Mouse (Mus musculus) cerebellum, postnatal 14 days (tissue): Measurements from ENCODE around the gene Troap.

Experiments used
- DNase-seq, 2 experiments: peaks; one replicate each; pipeline ENCODE4 v3.0.0; 2021; ENCODE audit warnings: mixed read lengths in 2 of 2

Gene Troap

DNA sequence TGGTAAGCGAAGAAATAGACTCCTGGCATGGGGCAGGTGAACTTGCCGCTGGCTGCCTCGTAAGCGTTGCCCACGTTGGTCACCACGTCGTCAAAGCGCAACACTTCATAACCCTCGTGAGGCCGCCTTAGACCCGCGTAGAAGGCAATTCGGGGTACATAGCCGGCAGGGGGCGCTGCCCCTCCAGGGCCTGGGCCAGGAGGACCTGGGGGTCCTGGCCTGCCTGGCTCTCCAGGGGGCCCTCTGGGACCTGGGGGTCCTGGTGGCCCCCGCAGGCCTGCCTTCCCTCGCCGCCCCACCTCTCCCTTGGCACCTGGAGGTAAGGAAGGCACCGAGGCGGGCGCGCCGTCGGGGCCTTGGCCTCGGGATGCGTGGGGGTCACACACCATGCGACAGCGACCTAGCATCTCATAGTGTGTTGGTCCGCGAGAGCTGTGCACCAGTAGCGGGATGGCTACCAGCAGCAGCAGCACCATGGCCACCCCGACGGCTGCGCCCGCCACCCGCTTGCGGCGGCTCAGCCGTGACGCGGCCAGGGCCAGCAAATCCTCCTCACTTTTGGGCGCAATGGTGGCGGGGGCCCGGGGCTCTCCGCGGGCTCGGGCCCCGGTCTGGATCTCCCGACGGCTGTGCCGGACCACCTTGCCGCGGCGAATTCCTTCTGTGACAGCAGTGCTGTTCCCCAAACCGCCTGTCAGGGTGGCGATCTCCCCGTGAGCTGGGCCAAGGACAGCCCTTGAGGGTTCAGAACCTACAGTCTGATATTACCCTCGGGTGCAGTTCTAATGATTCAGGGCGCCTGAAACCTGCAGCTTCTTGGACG, 13.1 kb downstream of the Troap start, which contains the start of gene C1ql4:
Gene C1ql4, minus strand, starts transcription at position 565 of the 823 bp plus-strand sequence.
- peak in 1 of 2 experiments; percentile 48 for DNase-seq

DNA sequence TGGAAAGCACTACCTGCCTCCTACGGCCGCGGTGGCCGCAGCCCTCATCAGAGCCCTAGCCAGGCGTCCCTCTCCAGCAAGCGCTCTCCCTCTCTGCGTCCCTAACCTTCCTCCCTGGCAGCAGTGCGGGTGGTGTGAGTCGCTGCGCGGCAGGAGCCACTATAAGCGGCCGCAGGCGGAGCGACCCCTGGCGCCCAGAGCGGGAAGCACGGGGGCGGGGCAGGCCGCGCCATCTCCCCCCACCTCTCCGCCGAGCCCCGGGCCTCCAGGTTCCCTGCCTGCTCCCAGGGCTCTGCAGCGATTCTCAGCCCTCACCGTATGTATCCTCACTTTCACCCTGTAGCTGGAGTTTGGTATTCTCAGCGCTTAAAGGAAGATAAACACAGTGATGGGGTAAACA, 13.9 kb downstream of the Troap start:
- DNase-seq = peak; percentile 80 to 89

DNA sequence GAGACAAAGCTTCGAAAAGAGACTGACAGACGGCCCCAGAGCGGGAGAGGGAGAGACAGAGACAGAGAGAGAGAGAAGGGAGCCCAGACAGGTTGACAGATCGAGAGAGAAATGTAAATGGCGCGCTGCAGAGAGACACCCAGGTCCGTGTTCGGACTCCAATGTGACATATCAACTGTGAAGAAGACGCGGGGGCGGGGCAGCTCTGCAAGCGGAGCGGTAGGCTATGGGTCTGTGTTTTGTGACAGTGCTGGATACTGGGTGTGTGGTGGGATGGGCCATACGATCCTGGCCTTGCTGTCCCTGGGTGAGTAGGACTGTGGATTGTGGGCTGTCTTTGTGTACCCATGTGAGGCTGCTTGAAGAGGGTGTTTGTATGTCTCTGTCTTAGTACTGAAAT, 14.7 kb downstream of the Troap start:
- no peak for DNase-seq

DNA sequence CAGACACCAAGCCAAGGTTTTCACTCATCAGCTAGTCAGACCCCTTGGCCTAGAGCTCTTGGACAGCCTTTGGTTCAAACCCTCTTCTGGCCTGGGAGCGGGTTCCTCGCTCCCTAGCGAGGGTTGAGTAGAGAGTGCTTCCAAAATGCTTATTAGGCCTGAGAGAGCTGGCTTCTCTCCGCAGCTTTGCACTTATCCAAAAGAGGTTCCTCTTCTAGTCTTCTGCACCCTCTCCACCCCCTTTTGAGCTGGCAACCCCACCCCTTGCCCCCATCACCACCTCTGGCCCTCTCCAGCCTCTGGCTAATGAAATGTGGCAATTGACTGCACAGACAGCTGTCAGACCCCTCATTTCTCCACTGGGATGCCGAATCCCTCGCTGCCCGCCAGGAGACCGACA, 18.5 kb downstream of the Troap start, which contains the start of gene Dnajc22:
Gene Dnajc22, plus strand, starts transcription at position 301 of the 400 bp plus-strand sequence.
- DNase-seq = no peak

DNA sequence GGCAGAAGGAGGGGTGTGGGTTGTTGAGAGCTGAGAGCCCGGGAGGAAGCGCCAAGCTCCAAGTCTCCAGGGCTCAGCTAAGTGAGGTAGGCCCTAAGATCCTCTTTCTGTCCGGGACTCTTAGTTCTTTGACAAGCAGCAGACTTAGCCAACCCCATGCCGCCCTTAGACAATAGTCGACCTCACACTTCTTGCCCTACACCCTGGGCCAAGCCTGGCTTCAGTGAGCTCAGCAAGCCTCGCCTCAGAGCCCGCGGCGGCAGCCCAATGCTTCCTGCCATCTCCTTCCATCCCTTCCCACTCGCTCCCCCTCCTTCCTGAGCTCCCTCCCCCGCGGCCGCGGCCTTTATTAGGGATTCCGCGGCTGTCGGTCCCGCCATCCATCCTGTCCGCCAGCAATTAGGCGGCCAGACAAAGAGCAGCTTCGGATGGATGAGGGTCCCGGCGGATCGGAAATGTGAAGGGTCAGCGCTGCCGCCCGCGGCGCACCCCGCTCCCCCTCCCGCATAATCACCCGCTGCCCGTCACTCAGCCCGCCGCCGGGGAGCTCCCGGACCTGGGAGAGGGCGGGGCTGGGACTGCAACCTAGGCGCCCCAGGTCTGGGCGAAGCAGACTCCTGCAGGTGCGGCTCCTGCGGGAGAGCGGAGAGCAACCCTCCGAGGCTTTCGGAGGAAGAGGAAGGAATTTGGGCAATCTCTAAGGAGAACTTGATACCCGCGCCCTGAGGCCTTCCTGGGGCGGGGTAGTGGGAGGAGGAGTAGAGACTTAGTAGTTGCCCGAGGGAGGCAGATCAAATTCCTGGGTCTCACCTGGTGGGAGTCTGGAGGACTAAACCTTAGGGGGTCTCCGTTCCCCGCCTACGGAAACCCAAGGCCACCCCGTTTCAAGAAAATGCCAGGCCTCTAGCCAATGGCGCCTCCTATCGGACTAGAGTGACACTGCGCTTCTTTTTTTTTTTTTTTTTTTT, 19.2 kb downstream of the Troap start:
- peak; percentile 45 to 59 for DNase-seq

DNA sequence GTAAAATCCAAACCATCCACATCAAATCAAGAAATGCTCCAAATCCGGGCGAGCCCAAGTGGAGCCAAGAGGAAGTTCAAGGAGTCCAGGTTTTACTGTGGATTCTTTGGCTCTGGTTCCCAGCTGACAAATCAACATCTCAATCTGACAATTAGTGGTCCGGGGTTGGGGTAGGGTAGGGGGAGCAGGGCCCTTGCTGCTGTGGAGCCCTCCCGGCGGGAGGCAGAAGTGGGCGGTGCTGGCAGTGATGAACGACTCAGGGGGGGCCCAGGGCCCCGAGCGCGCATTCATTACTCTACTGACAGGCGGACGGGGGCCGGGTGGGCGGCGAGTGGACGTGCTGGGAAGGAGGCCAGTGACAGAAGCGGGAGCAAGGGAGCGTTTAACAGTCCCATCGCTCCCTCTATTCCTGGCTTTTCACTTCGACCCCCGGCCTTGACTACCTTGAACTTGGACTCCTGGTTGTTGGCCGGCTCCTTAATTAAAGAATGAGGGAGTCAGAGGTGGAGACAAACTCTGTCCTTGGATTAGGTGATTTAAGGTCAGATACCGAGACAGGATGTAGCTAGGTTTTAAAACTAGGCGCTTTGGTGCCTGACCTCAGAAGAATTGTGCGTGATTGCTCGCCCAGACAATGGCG, 20.4 kb downstream of the Troap start:
- peak in 1 of 2 experiments; percentile 44 for DNase-seq

DNA sequence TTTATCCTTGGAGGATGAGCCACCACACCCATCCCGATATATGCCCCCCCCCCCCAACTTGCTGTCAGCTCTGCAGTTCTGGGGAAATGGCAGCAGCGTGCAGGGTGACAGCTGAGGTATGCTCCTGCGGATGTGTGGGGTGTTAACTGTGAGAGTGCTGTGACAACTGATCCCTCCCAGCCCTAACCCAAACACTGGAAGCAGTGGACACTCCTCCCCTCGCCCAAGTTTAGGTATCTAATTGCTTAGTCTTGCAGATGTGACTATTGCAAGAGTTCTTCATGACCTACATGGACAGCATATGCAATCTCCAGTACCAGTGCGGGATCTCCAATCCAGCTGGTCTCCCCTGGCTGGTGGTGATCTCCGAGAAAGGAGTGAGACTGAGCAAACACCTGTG, 21.0 kb downstream of the Troap start:
- DNase-seq = no peak

DNA sequence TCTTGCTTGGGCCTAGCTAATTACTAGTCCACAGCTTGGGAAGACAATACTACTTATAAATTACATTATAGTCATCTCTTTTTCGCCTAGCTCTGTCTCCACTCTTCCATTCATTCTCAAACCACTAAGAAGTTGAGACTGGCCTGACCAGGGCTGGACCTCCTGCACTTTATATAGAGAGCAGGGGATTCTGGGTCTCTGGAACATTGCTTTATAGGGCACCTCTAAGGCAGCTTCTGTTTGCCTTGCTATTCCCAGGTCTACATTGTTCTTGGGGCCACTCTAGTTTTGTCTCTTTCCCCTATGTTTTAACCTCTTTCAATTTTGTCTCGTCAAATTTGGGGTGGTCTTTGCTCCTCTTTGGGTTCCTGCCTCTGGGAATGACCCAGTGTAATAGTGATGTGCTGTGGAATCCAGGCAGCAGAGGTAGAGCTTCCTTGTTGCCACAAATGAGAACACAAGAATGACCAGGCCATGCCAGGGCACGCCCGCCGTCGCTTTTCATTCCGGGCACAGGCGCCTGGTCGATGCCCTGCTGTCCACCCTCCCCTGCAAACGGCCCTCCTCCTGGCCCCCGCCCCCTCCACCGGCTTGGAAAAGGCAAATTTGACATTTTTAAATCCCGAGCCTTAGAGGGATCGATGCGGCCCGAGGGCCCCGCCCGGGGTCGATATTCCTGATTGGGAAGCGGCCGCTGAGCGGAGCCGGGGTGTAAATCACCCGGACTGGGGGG, 21.9 kb downstream of the Troap start:
- DNase-seq = no peak

DNA sequence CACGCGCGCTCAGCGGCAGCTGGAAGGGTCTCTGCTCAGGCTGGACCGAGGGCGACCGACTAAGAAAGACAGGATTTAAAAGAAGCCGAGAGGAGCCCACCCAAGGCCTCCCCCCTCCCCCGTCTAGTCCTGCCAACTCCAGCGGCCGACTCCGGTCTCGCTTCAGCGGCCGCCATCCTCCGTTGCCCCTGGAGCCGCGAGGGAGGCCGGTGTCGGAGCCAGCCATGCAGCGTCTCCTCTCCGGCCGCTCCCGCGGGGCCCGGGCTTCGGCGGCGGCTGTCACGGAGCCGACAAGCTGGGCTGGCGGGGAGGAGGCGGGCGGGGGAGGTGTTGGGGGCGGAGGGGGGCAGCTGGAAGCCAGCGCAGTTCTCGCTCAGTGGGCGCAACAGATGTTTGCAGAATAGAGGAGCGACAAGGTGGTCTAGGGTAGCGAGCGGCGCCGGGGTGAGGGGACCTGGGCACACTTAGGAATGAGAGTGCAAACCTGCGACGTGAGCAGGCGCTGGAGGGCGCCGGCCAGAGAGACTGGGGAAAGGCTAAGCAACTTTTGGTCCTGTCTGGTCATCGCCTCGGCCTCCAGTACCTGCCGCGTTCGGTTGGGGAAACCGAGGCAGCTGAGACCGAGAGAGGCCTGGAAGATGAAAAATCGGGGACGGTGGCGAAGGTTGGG, 22.6 kb downstream of the Troap start:
- DNase-seq = peak in 1 of 2 experiments; percentile 39

DNA sequence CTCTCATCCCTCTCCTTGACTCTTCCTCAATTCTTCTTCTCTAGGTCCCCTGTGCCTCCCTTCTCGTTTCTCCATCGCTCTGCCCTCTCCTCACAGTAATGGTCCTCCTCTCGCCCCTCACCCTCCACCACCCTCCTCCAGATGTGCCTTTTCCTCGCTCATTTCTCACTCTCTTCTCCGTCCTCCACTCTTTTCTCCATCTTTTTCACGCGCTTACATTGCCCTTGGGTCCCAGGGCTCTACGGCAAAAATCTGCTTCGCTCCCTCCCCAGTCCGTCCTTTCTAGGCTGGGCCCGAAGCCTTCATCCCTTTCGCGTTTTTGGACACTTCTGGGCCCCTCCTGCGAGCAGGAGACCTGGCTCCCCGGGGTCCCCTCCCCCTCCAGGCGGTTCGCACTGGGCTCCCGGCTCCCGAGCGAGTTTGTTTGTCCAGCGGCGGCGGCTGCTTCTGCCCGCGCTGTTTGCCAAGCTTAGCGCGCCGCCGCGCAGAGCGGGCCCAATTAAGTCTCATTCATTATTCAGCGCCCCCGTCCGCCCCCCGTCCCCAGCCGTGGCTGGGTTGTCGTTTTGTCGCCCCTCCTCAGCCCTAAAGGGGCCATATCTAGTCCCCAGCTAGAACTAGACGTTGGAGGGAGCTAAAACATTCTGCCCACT, 23.6 kb downstream of the Troap start:
- no peak for DNase-seq

DNA sequence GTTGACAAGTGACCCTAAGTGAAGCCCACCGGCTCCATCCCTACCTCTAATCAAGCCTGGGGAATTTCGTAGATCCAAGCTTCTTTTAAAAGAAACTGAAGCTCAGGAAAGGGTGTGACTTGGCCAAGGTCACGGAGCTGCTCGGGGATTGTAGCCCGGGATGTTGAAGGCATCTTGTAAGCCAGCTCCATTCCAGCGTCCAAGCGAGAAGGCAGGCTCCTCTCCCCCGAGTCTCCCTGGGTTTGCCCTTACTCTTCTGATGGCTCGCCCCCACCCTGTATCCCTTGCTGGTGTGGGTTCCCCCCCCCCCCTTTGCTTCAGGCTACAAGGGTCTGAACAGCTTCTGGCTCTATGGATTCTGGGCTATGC, 24.1 kb downstream of the Troap start:
- DNase-seq = no peak

DNA sequence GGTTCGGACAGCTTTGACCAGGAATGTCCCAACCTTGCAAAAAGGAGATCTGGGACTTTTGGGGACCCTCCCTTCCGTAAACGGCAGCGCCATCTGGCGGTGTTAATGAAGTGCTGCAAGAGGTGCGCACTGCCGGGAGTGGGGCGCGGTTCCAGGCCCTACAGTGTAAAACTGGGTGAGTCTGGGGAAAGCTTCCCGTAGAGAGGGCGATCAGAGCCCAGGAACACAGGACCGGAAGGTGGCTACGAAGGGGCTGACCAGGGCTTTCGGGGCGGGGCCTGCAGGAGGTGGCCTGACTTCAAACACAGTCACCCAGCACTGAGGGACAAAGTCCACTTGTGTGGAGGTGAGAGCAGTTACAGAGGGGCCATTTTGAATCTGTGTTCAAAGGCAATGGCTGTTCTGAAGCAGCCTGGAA, 24.8 kb downstream of the Troap start:
- peak; percentile 67 to 79 for DNase-seq

DNA sequence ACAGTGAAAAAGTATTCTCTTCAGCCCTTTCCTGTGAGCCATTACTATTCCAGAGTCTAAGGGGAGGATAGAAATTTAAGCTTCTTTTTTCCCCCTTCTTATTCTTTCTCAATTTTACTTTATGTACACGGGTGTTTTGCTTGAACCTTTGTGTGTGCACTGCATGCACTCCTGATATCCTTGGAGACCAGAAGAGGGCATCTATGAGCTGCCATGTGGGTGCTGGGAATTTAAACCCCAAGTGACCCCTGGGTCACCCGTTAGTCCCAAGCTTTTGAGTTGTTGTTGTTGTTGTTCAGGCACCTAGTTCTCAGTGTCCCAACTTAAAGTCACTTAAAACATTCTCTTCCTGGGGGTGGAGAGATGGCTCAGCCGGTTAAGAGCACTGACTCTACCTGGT, 25.6 kb downstream of the Troap start:
- DNase-seq = no peak

DNA sequence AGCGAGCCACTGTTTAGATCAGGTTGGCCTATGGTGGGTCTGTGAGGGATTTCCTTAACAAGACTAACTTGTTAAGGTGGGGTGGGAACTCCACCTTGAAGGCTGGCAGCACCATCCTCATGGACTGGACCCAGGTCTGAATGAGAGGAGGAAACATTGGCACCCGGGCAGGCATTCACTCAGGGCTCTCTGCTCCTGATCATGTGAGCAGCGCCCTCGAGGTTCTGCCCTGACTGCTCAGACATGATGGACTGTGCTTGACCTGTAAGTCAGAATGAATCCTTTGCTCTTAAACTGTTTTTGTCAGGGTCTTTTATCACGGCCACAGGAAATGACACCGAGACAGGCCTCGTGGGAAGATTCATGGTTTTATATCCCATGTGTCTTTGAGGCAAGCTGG, 30.9 kb downstream of the Troap start:
- DNase-seq = no peak

DNA sequence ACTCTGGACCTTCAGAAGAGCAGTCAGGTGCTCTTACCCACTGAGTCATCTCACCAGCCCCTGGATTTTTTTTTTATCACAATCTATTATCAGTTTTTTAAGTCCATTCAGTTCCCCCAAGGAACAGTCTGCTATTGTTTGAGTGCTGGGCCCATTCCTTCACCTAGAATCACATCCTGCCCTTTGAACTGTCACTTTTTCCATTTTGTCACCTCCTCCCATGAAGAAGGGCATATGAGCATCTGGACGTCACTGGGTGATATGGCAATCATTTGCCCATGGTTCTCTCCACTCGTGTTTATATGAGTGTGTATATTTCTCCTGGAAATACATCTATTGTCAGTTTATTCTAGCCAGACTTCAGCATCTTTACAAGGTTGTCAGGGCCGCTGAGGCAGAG, 33.5 kb downstream of the Troap start:
- no peak for DNase-seq

DNA sequence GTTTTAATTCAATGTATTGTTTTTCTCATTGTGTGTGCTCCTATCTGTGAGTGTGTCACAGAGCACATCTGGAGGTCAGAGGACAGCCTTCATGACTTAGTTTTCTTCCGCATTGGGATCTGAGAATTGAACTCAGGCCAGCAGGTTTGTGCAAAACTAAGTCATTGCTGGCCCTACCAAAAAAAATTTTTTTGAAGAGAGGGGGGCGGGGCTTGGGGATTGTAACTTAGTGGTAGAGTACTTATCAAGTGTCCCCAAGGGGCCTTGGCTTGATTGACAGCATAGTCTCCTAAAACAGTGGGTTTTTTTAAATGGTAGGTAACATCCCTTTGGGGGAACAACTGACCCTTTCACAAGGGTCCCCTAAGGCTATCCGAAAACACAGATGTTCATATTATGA, 36.8 kb downstream of the Troap start:
- DNase-seq = no peak

DNA sequence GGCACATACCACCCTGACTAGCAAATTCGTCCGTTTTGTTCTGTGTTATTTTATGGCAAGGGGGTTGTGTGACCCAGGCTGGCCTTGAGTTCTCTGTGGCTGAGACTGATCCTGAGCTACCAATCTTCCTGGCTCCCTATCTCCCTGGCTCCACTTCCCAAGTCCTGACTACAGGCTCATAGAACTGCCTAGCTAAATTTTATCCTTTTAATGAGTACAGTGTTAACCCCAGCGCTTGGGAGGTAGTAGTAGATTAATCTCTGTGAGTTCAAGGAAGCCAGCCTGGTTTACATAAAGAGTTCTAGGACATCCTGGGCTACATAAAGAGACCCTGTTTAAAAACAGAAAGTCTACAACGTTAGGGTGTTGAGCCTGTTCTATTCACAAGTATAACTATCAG, 37.4 kb downstream of the Troap start:
- no peak for DNase-seq

DNA sequence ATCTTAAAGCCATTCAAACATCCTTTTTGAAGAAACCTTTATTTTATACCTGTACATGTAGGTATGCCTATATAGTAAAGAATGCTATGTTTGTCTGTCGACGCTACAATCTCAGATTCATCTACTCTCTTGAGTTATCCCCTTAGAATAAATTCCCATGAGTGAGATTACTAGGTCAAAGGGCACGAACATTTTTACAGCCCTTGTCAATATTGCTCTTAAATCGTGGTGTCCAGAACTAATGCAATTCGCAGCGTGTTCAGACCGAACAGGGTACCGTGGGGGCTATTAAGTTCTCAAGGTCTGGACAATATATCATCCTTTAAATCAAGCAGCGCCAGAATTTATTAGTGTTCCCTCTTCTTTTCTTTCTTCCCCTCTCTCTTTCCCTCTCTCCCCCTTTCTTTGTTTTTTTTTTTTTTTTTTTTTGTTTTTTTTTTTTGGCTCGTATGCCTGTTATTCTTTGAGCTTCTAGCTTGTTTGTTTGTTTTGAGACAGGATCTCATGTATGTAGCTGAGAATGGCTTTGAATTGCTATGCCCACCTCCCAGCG, 38.5 kb downstream of the Troap start:
- no peak for DNase-seq

DNA sequence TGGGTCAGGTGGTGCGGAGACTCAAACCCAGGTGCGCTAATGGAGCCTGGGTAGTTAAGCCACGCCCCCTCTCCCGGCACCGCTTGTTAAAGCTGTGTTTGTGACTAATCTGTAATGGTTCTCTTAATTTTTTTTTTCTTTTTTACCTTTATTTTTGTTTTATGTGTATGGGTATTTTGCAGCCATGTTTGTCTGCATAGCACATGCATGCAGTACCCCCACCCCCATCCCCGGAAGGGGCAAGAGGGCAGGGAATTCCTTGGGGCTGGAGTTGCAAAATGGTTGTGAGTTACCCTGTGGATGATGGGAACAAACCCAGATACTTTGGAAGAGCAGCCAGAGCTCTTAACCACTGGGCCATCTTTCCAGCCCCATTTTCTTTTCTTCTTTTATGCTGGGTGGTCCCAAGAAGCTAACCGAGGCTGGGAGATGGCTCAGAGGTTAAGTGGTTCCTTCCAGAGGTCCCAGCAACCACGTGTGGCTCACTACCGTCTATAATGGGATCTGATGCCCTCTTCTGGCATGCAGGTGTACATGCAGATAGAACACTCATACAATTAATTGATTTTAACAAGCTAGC, 39.1 kb downstream of the Troap start:
- DNase-seq = peak in 1 of 2 experiments; percentile 24

DNA sequence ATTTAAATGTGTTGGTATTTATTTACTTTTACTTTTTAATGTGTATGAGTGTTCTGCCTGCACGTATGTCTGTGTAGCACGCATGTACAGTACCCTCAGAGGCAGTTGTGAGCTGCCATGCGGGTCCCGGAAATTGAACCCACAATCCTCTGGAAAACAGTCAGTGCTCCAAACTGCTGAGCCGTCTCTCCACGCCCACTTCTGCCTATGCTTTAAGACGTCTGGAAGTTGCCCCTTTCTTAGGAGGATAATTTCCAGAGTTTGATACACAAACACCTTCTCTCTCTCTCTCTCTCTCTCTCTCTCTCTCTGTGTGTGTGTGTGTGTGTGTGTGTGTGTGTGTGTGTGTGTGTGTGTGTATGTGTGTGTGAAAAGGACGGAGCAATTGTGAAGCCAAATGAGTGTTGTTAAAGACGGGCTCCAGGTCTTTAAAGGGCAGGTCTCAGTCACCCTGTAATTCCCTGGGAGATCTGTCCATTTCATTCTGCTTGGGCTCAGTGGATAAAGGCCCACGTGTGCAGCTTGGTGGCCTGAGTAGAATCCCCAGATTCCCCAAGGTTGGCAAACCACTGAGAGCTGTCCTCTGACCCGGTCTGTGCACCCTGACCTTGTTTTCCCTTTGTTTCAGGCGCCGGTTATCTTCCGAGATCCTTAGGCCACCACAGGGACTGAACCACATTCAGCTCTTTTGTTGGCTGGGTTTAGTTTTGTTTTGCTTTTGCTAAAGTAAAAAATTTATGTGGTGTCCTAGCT, 40.1 kb downstream of the Troap start:
- DNase-seq = no peak
